In genomic region chr1:151140956-151141355, GRCm38 (mm10) we compare ENCODE assay signal across 24 mouse cellular contexts. TPM values are rescaled to one million over a fixed set of nuclear protein-coding genes. Genes with fewer than 3 reads are reported as not detected.
A peak's percentile ranks its signal among the peaks of the same experiment; 100 is the strongest.
DNase-seq lines count a peak whose midpoint lies in the region; ATAC-seq lines count a peak whose summit lies in the region.
"Had no signal": no experiment of that assay in that cellular context is flagged by ENCODE, and none has a peak within 500 bp of the region (broad histone marks: within the 10 kb centered on the region; RNA-seq: fewer than 3 reads in every experiment).

No protein-coding gene starts in this region.

- 65% methylated on average over 3 of the region's 3 CpGs for WGBS in forebrain, embryonic 10.5 days
- 56% methylated on average over 3 of the region's 3 CpGs for WGBS in forebrain, embryonic 16.5 days
- WGBS in embryonic facial prominence, embryonic 11.5 days, result 29% methylated on average over 3 of the region's 3 CpGs
- 17% methylated on average over 3 of the region's 3 CpGs for WGBS in embryonic facial prominence, embryonic 15.5 days
- WGBS in limb, embryonic 13.5 days, result 17% methylated on average over 3 of the region's 3 CpGs
- WGBS in intestine, embryonic 15.5 days, result 74% methylated on average over 3 of the region's 3 CpGs

- 0 out of 2 replicates have a peak overlapping the region, but pooled peaks have one; percentile 15 for H3K27ac ChIP-seq in forebrain, embryonic 10.5 days
- H3K27ac ChIP-seq in forebrain, embryonic 16.5 days (ENCODE audit: low read length), result no peak overlapping the region
- no peak overlapping the region for H3K27ac ChIP-seq in embryonic facial prominence, embryonic 11.5 days (replicated peaks; ENCODE audit: low read depth, low read length)
- peak overlapping the region; percentile 71 for H3K27ac ChIP-seq in embryonic facial prominence, embryonic 15.5 days (replicated peaks)
- no peak overlapping the region; the same call in 1 of the 2 replicates for H3K27ac ChIP-seq in limb, embryonic 13.5 days
- no peak overlapping the region for H3K27ac ChIP-seq in intestine, embryonic 15.5 days
- H3K27ac ChIP-seq: hindbrain, embryonic 15.5 days had no signal

- no peaks in the 10 kb centered on the region for H3K27me3 ChIP-seq in forebrain, embryonic 10.5 days (ENCODE audit: poor library complexity, severe bottlenecking)
- H3K27me3 ChIP-seq in forebrain, embryonic 16.5 days (replicated peaks; ENCODE audit: control insufficient read depth, insufficient read depth, low read length), result no peaks in the 10 kb centered on the region
- no peaks in the 10 kb centered on the region for H3K27me3 ChIP-seq in embryonic facial prominence, embryonic 11.5 days (ENCODE audit: control insufficient read depth, insufficient read depth, low read length)
- no peaks in the 10 kb centered on the region for H3K27me3 ChIP-seq in embryonic facial prominence, embryonic 15.5 days
- H3K27me3 ChIP-seq in limb, embryonic 13.5 days, result no peaks in the 10 kb centered on the region
- no peaks in the 10 kb centered on the region for H3K27me3 ChIP-seq in intestine, embryonic 15.5 days (replicated peaks)
- H3K27me3 ChIP-seq: heart, embryonic 12.5 days; hindbrain, embryonic 15.5 days had no signal

- no peak overlapping the region for H3K4me2 ChIP-seq in forebrain, embryonic 16.5 days (ENCODE audit: low read length)
- H3K4me2 ChIP-seq in embryonic facial prominence, embryonic 11.5 days (ENCODE audit: low read depth, low read length), result no peak overlapping the region
- H3K4me2 ChIP-seq in embryonic facial prominence, embryonic 15.5 days (replicated peaks), result no peak overlapping the region
- H3K4me2 ChIP-seq in limb, embryonic 13.5 days (replicated peaks), result no peak overlapping the region
- no peak overlapping the region for H3K4me2 ChIP-seq in intestine, embryonic 15.5 days (replicated peaks)
- H3K4me2 ChIP-seq: heart, embryonic 12.5 days; hindbrain, embryonic 15.5 days had no signal

- no peaks in the 10 kb centered on the region for H3K9me3 ChIP-seq in forebrain, embryonic 10.5 days
- H3K9me3 ChIP-seq in forebrain, embryonic 16.5 days (ENCODE audit: control insufficient read depth, low read length), result no peaks in the 10 kb centered on the region
- no peaks in the 10 kb centered on the region for H3K9me3 ChIP-seq in embryonic facial prominence, embryonic 11.5 days (replicated peaks; ENCODE audit: control insufficient read depth, low read length)
- no peaks in the 10 kb centered on the region for H3K9me3 ChIP-seq in embryonic facial prominence, embryonic 15.5 days (replicated peaks)
- no peaks in the 10 kb centered on the region for H3K9me3 ChIP-seq in limb, embryonic 13.5 days
- H3K9me3 ChIP-seq in intestine, embryonic 15.5 days, result no peaks in the 10 kb centered on the region
- H3K9me3 ChIP-seq: heart, embryonic 12.5 days; hindbrain, embryonic 15.5 days had no signal

- no peak overlapping the region for H3K4me3 ChIP-seq in forebrain, embryonic 10.5 days
- H3K4me3 ChIP-seq in forebrain, embryonic 16.5 days (replicated peaks; ENCODE audit: low read length), result no peak overlapping the region
- no peak overlapping the region for H3K4me3 ChIP-seq in embryonic facial prominence, embryonic 11.5 days (ENCODE audit: low read depth, low read length)
- no peak overlapping the region for H3K4me3 ChIP-seq in embryonic facial prominence, embryonic 15.5 days (replicated peaks)
- no peak overlapping the region for H3K4me3 ChIP-seq in limb, embryonic 13.5 days
- no peak overlapping the region for H3K4me3 ChIP-seq in intestine, embryonic 15.5 days (replicated peaks)
- H3K4me3 ChIP-seq: heart, embryonic 12.5 days; hindbrain, embryonic 15.5 days had no signal

- no peak for DNase-seq in forebrain, embryonic 10.5 days (ENCODE audit: extremely low spot score, low spot score)
- peak; percentile 60 for DNase-seq in embryonic facial prominence, embryonic 11.5 days (ENCODE audit: low spot score)
- no peak for DNase-seq in spleen, postnatal 36 days (ENCODE audit: low spot score in 2 of 2)
- DNase-seq in gastrocnemius, postnatal 25 days, result no peak
- DNase-seq: adrenal gland, adult 8-10 months; adrenal gland, postnatal 36 days; cerebellum, adult 2 months; cerebellum, postnatal 10 days; gastrocnemius, postnatal 10 days; heart, adult 18-20 months; kidney, adult 11 months; kidney, adult 9 months had no signal

- H3K9ac ChIP-seq in forebrain, embryonic 16.5 days (replicated peaks; ENCODE audit: low read depth, low read length), result no peak overlapping the region
- no peak overlapping the region for H3K9ac ChIP-seq in embryonic facial prominence, embryonic 11.5 days (replicated peaks; ENCODE audit: low read length)
- no peak overlapping the region for H3K9ac ChIP-seq in embryonic facial prominence, embryonic 15.5 days
- no peak overlapping the region for H3K9ac ChIP-seq in limb, embryonic 13.5 days
- H3K9ac ChIP-seq in intestine, embryonic 15.5 days, result no peak overlapping the region
- H3K9ac ChIP-seq: heart, embryonic 12.5 days; hindbrain, embryonic 15.5 days had no signal

- no peaks in the 10 kb centered on the region for H3K36me3 ChIP-seq in forebrain, embryonic 10.5 days (replicated peaks)
- H3K36me3 ChIP-seq in forebrain, embryonic 16.5 days (ENCODE audit: control insufficient read depth, insufficient read depth), result no peaks in the 10 kb centered on the region
- H3K36me3 ChIP-seq in embryonic facial prominence, embryonic 11.5 days (replicated peaks; ENCODE audit: control insufficient read depth, insufficient read depth, low read depth, low read length), result no peaks in the 10 kb centered on the region
- H3K36me3 ChIP-seq in embryonic facial prominence, embryonic 15.5 days, result no peaks in the 10 kb centered on the region
- no peaks in the 10 kb centered on the region for H3K36me3 ChIP-seq in limb, embryonic 13.5 days
- no peaks in the 10 kb centered on the region for H3K36me3 ChIP-seq in intestine, embryonic 15.5 days
- H3K36me3 ChIP-seq: heart, embryonic 12.5 days; hindbrain, embryonic 15.5 days had no signal

- H3K4me1 ChIP-seq in forebrain, embryonic 10.5 days, result peaks cover 8% of the 10 kb centered on the region
- H3K4me1 ChIP-seq in forebrain, embryonic 16.5 days (replicated peaks; ENCODE audit: control insufficient read depth, insufficient read depth, low read length), result no peaks in the 10 kb centered on the region
- no peaks in the 10 kb centered on the region for H3K4me1 ChIP-seq in embryonic facial prominence, embryonic 11.5 days (ENCODE audit: control insufficient read depth, insufficient read depth, low read length)
- peaks cover 10% of the 10 kb centered on the region; the same call in 1 of the 2 replicates for H3K4me1 ChIP-seq in embryonic facial prominence, embryonic 15.5 days
- peaks cover 8% of the 10 kb centered on the region for H3K4me1 ChIP-seq in limb, embryonic 13.5 days
- H3K4me1 ChIP-seq in intestine, embryonic 15.5 days (replicated peaks), result no peaks in the 10 kb centered on the region
- H3K4me1 ChIP-seq: hindbrain, embryonic 15.5 days had no signal

- ATAC-seq in forebrain, embryonic 16.5 days, result no peak
- 0 out of 2 replicates have a peak, but pooled peaks have one; percentile 44 for ATAC-seq in embryonic facial prominence, embryonic 11.5 days (replicated peaks; ENCODE audit: insufficient number of reproducible peaks, low FRiP score, low TSS enrichment, low read depth)
- ATAC-seq in embryonic facial prominence, embryonic 15.5 days (ENCODE audit: insufficient number of reproducible peaks, low FRiP score, low TSS enrichment, low read depth), result no peak
- ATAC-seq in limb, embryonic 13.5 days (ENCODE audit: low FRiP score, low read depth), result peak; percentile 71; the same call in 1 of the 2 replicates
- ATAC-seq in intestine, embryonic 15.5 days, result no peak
- ATAC-seq: forebrain, embryonic 14.5 days had no signal

RNA-seq across cellular contexts. Expression of gene Gm47985, which starts 41.4 kb away (rescaled TPM):
- polyA plus RNA-seq in forebrain, embryonic 10.5 days (2016; fragmentation: Nextera tagmentation; extraction: Ambion mirVana), result 0.27 and 0.41 TPM in 2 replicates
- polyA plus RNA-seq in forebrain, embryonic 16.5 days (2015; fragmentation: Nextera tagmentation; extraction: Ambion mirVana), result not detected in 2 replicates
- polyA plus RNA-seq in embryonic facial prominence, embryonic 11.5 days (2014; fragmentation: Nextera tagmentation; extraction: Ambion mirVana), result 0.49 and 0.66 TPM in 2 replicates
- polyA plus RNA-seq in embryonic facial prominence, embryonic 15.5 days (2015; fragmentation: Nextera tagmentation; extraction: Ambion mirVana), result 0.16 TPM in 1 of 2 replicates, not detected in the other
- polyA plus RNA-seq in limb, embryonic 13.5 days (2015; fragmentation: Nextera tagmentation; extraction: Ambion mirVana), result 0.34 and 0.47 TPM in 2 replicates
- polyA plus RNA-seq in intestine, embryonic 15.5 days (2015; fragmentation: Nextera tagmentation; extraction: Ambion mirVana), result not detected in 2 replicates
- not detected for total RNA-seq in gastrocnemius, postnatal 25 days (2021)
- total RNA-seq: adrenal gland, adult 8-10 months; adrenal gland, postnatal 36 days had no signal
- polyA plus RNA-seq: cerebellum, adult 2 months; forebrain, embryonic 14.5 days; frontal cortex, adult 2 months; hindbrain, embryonic 15.5 days had no signal

RNA-seq across cellular contexts. Expression of gene Gm8947, which starts 51.2 kb away (rescaled TPM):
- polyA plus RNA-seq in forebrain, embryonic 10.5 days (2016; fragmentation: Nextera tagmentation; extraction: Ambion mirVana), result 0.14 and 0.42 TPM in 2 replicates
- polyA plus RNA-seq in forebrain, embryonic 16.5 days (2015; fragmentation: Nextera tagmentation; extraction: Ambion mirVana), result not detected in 2 replicates
- polyA plus RNA-seq in embryonic facial prominence, embryonic 11.5 days (2014; fragmentation: Nextera tagmentation; extraction: Ambion mirVana), result 0.45 TPM in 1 of 2 replicates, not detected in the other
- polyA plus RNA-seq in embryonic facial prominence, embryonic 15.5 days (2015; fragmentation: Nextera tagmentation; extraction: Ambion mirVana), result 0.28 and 0.44 TPM in 2 replicates
- polyA plus RNA-seq in limb, embryonic 13.5 days (2015; fragmentation: Nextera tagmentation; extraction: Ambion mirVana), result not detected in 2 replicates
- polyA plus RNA-seq in intestine, embryonic 15.5 days (2015; fragmentation: Nextera tagmentation; extraction: Ambion mirVana), result 0.18 and 0.24 TPM in 2 replicates
- under 1 TPM in 1 of 2 experiments, not detected in 1; 0.26 TPM for total RNA-seq in gastrocnemius, postnatal 25 days (2021)
- total RNA-seq: adrenal gland, adult 8-10 months; adrenal gland, postnatal 36 days; gastrocnemius, postnatal 10 days; heart, adult 18-20 months; heart, postnatal 25 days had no signal
- polyA plus RNA-seq: cerebellum, adult 2 months; forebrain, embryonic 14.5 days; frontal cortex, adult 2 months; heart, embryonic 16.5 days; hindbrain, embryonic 11.5 days; hindbrain, embryonic 15.5 days had no signal

RNA-seq across cellular contexts. Expression of gene Gm47995, which starts 57.3 kb away (rescaled TPM):
- not detected in 2 replicates for polyA plus RNA-seq in forebrain, embryonic 10.5 days (2016; fragmentation: Nextera tagmentation; extraction: Ambion mirVana)
- polyA plus RNA-seq in forebrain, embryonic 16.5 days (2015; fragmentation: Nextera tagmentation; extraction: Ambion mirVana), result not detected in 2 replicates
- 0.36 TPM in 1 of 2 replicates, not detected in the other for polyA plus RNA-seq in embryonic facial prominence, embryonic 11.5 days (2014; fragmentation: Nextera tagmentation; extraction: Ambion mirVana)
- polyA plus RNA-seq in embryonic facial prominence, embryonic 15.5 days (2015; fragmentation: Nextera tagmentation; extraction: Ambion mirVana), result not detected in 2 replicates
- not detected in 2 replicates for polyA plus RNA-seq in limb, embryonic 13.5 days (2015; fragmentation: Nextera tagmentation; extraction: Ambion mirVana)
- polyA plus RNA-seq in intestine, embryonic 15.5 days (2015; fragmentation: Nextera tagmentation; extraction: Ambion mirVana), result not detected in 2 replicates
- total RNA-seq in gastrocnemius, postnatal 25 days (2021), result not detected
- total RNA-seq: adrenal gland, adult 8-10 months; adrenal gland, postnatal 36 days; gastrocnemius, postnatal 10 days; heart, adult 18-20 months; heart, postnatal 25 days; MEL had no signal
- polyA plus RNA-seq: cerebellum, adult 2 months; forebrain, embryonic 14.5 days; frontal cortex, adult 2 months; heart, embryonic 16.5 days; hindbrain, embryonic 11.5 days; hindbrain, embryonic 15.5 days had no signal

Comparison
In these comparisons a context has a peak if more than half of its experiments do, and no peak if none do; other contexts are left out.
1. H3K27ac ChIP-seq: peak in forebrain, embryonic 10.5 days (single experiment) and embryonic facial prominence, embryonic 15.5 days (single experiment); none in forebrain, embryonic 16.5 days (single experiment), embryonic facial prominence, embryonic 11.5 days (single experiment), limb, embryonic 13.5 days (single experiment) and intestine, embryonic 15.5 days (single experiment).
2. ATAC-seq: peak in embryonic facial prominence, embryonic 11.5 days (single experiment) and limb, embryonic 13.5 days (single experiment); none in forebrain, embryonic 16.5 days (single experiment), embryonic facial prominence, embryonic 15.5 days (single experiment) and intestine, embryonic 15.5 days (single experiment).